Mouse (Mus musculus) gastrocnemius, adult 2 months (tissue): ENCODE results near the gene Socs3. TPM values are rescaled to one million over a fixed set of nuclear protein-coding genes. Genes with fewer than 3 reads are reported as not detected.
A peak's percentile ranks its signal among the peaks of the same experiment; 100 is the strongest.

ENCODE experiments used
- DNase-seq: peaks from one replicate; pipeline ENCODE4 v3.0.0; 2022
- H3K27ac ChIP-seq: fragments of 200-600 bp; 2 replicates; pipeline ENCODE4 v1.8.1; 2022; ENCODE audit warnings: mild to moderate bottlenecking
- H3K4me3 ChIP-seq: fragments of 200-600 bp; 2 replicates; pipeline ENCODE4 v1.8.1; 2022; ENCODE audit warnings: mild to moderate bottlenecking, moderate library complexity
- CTCF ChIP-seq: fragments of 200-600 bp; IDR thresholded peaks from 2 replicates; pipeline ENCODE4 v1.8.1; 2022; ENCODE audit warnings: antibody characterized with exemption, mild to moderate bottlenecking, moderate library complexity
- intact Hi-C: fragments of 180-260 bp; cut with DNase I; formaldehyde crosslinking; loops from one replicate; pipeline ENCODE4 v1.15.1; 2025
- total RNA-seq, 2 experiments: library from RNA; stranded (reverse); gene quantifications; 2 replicates each; pipeline ENCODE4 v1.2.3; 2021

Gene Socs3
- total RNA-seq, 2 experiments from 2014 or later = 1.7 to 10.1 TPM

GRCm38 (mm10) chr11:117976081-117976582 is 6.3 kb upstream of the Socs3 start:
- intact Hi-C loops = no loop called here
- no peak for TF ChIP-seq CTCF
- Histone ChIP-seq H3K4me3 (no peak overlapping the region), H3K27ac (peak overlapping the region; percentile 31; the same call in 1 of the 2 replicates)
- DNase-seq = peak; percentile 85

DNA sequence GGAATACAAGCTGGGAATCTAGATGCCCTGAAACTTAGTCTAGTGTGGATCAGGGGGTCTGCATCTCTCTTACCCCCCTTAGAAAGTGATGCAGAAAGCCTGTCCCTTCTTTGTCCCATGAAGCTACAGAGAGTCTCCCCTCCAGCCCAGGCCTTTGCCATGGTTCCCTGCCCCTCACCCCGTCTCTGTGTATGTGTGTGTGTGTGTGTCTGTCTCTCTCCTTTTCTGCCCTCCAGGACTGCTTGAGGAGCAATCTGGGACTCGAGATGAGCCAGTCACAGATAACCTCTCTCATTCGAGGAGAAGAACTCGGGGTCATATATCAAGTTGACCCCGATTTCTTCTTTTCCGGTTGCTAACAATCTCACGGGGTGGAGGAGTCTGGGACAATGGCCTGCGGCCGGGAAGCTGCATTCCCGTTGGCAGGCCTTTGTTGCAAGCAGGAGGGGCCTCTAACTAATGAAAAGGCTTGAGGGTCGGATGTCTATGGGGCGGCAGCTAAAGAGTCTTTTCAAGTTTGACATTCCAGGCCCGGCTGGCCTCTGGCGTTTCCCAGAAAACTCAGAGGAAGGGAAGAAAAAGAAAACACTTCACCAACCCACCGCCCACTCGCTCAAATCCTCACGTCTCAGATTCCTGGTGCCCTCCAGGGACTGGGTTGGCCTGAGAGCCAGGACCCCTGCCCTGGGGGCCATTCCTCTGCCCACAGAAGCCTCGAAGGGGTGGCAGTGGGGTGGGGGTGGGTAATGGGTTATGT is 5.5 kb upstream of the Socs3 start:
- TF ChIP-seq CTCF = no peak

DNA sequence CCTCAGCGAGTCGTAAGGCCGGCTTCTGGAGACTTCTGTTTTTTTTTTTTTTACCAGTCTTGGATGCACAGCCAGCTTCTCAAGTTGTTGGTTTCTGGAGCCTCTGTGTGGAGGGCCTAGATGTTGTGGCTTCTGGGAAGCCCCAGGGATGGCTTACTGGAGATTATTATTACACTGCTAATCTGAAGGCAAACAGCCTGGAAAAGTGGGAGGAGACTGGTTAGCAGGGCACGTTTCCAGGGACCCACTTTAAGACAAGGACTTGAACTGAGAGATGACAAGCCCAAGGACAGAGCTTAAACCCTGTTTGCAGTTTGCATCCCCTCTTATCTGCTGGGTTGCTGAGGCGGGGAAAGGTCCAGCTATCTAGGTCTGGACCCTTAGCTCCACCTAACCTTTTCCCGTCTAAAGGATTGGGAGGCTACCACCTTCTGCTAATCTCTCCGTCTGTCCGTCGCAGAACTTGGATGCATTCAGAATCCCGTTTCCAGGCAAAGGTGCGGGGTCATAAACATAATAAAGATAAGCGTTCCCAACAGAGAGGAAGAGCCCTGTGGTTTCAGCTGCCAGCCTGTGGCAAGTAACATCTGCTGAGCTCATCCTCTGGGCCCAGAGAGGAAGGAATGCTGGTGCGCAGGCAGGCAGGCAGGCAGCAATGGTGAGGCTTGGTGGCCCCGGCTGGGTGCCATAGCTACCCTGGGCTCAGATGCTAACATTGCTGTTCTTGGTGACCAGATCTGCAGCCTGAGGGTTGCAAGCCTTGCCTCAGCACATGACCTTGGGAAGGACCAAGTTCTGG is 4.7 kb upstream of the Socs3 start:
- no peak for TF ChIP-seq CTCF
- DNase-seq = peak; percentile 22
- intact Hi-C loops = no loop called here
- Histone ChIP-seq H3K27ac (no peak overlapping the region), H3K4me3 (no peak overlapping the region)

More for the DNA sequence above, 5.5 kb upstream of the Socs3 start:
- DNase-seq = no peak
- Histone ChIP-seq H3K4me3 (no peak overlapping the region), H3K27ac (peak overlapping the region; percentile 31; the same call in 1 of the 2 replicates)
- intact Hi-C loops = no loop called here

- H3K27ac ChIP-seq = no peak overlapping the region
- no peak for TF ChIP-seq CTCF
- intact Hi-C loops = no loop called here
Observed at GRCm38 (mm10) chr11:117973569-117973968, 3.7 kb upstream of the Socs3 start.

GRCm38 (mm10) chr11:117972656-117973558 is 3.1 kb upstream of the Socs3 start:
- DNase-seq = no peak
- no peak overlapping the region for H3K4me3 ChIP-seq
- TF ChIP-seq CTCF = no peak
- intact Hi-C loops = no loop called here
- no peak overlapping the region for H3K27ac ChIP-seq

More at GRCm38 (mm10) chr11:117973569-117973968, 3.7 kb upstream of the Socs3 start:
- DNase-seq = no peak
- H3K4me3 ChIP-seq = no peak overlapping the region

DNA sequence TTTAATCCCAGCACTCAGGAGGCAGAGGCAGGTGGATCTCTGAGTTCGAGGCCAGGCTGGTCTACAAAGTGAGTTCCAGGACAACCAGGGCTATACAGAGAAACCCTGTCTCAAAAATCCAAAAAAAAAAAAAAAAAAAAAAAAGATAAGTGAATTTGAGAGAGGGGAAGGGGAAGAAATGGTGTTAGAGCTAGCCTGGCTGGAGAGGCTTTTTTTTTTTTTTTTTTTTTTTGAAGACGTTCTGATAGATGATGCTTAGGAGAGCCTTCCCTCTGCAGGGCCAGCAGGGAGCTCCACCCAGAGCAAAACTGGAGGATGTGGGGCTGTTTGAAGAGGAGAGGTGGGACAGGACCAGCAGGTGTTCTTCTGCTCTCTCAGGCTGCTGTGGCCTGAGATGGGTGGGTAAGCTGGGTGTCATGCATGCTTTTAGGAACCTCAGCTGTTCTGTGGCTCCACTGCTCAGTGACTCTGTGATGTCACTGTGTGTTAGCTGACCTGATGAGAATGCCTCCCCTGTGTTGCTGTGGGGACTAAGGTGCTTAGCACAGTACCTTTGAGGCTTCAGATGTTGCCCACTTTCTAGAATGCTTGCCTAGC is 1.9 kb upstream of the Socs3 start:
- no peak for DNase-seq
- TF ChIP-seq CTCF = no peak
- intact Hi-C loops = loop anchor here (2.0 kb wide), 1 partner anchor 49 kb away; no protein-coding TSS in a partner anchor
- no peak overlapping the region for H3K27ac ChIP-seq
- H3K4me3 ChIP-seq = no peak overlapping the region

- no peak for TF ChIP-seq CTCF
- intact Hi-C loops = loop anchor here (2.0 kb wide), 1 partner anchor 50 kb away; no protein-coding TSS in a partner anchor
- no peak overlapping the region for H3K4me3 ChIP-seq
Observed at GRCm38 (mm10) chr11:117971100-117971499, 1.3 kb upstream of the Socs3 start.

GRCm38 (mm10) chr11:117969100-117969944 is 525 bp downstream of the Socs3 start:
- Histone ChIP-seq H3K27ac (peak overlapping the region; percentile 96), H3K4me3 (peak overlapping the region; percentile 75)
- intact Hi-C loops = loop anchor here (2.0 to 5.0 kb wide), 3 partner anchors 37 to 97 kb away; partner anchors contain the start of gene Tha1
- peak; percentile 97 for DNase-seq
- no peak for TF ChIP-seq CTCF

More at GRCm38 (mm10) chr11:117971100-117971499, 1.3 kb upstream of the Socs3 start:
- DNase-seq = peak; percentile 18
- H3K27ac ChIP-seq = no peak overlapping the region

DNA sequence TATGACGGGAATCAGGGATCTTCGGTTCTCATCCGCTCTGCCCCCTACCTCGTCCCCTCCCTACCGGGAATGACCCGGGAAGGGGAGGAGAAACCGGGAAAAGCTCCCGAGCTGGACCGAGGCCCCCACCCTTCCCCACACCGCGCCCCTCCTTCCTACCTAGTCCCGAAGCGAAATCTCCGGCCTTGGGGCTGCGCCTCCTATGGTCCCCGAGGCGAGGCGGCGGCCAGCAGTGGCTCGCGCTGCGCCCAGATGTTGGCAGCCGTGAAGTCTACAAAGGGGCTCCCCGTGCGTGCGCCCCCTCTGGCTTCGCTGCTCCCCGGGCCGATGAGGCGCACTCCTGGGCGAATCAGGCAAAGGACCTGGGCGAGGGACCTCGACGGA is 1.1 kb downstream of the Socs3 start:
- no peak for TF ChIP-seq CTCF
- H3K27ac ChIP-seq = peak overlapping the region; percentile 96
- DNase-seq = peak; percentile 76
- peak overlapping the region; percentile 75 for H3K4me3 ChIP-seq
- intact Hi-C loops = loop anchor here (2.0 to 5.0 kb wide), 3 partner anchors 36 to 96 kb away; partner anchors contain the start of gene Tha1

DNA sequence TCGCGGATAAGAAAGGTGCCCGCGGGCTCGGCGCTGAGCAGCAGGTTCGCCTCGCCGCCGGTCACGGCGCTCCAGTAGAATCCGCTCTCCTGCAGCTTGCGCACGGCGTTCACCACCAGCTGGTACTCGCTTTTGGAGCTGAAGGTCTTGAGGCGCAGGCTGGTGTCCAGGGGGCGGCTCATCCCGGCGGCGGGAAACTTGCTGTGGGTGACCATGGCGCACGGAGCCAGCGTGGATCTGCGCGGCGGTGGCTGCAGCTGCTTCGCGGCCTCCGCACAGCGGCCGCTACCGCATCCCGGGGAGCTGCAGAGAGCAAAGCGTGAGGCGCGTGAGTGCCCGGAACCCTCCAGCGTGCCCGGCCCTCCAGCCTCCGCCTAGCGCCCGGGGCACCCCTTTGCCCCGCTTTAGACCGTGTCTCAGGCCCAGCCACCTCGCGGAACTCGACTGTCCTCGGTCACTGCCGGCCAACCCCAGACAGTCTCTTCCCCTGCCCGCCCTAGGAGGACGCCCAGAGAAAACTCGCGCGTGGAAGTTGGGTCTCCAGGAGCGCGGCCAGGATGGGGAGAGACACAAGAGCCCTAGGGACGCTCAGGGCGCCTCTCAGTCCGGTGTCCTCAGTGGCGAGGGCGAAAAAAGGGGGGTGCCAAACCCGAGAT is 1.7 kb downstream of the Socs3 start:
- peak overlapping the region; percentile 75 for H3K4me3 ChIP-seq
- intact Hi-C loops = loop anchor here (2.0 to 5.0 kb wide), 3 partner anchors 36 to 95 kb away; partner anchors contain the start of gene Tha1
- peak overlapping the region; percentile 96 for H3K27ac ChIP-seq
- DNase-seq = peak; percentile 63
- no peak for TF ChIP-seq CTCF
